Comparison of ENCODE assay signal across 24 mouse cellular contexts in genomic region chr4:101180681-101181080, GRCm38 (mm10).
DNase-seq lines count a peak whose midpoint lies in the region; ATAC-seq and TF ChIP-seq lines count a peak whose summit lies in the region.
"Had no signal": no experiment of that assay in that cellular context is flagged by ENCODE, and none has a peak within 500 bp of the region (broad histone marks: within the 10 kb centered on the region; RNA-seq: fewer than 3 reads in every experiment).

No protein-coding gene starts in this region.

- no peak for TF ChIP-seq CTCF in gastrocnemius, adult 2 months (IDR thresholded peaks at IDR 0.05)
- TF ChIP-seq CTCF in liver, adult 2 months (IDR thresholded peaks at IDR 0.05; ENCODE audit: low read depth, low read length) = no peak

- no peak overlapping the region for H3K4me3 ChIP-seq in gastrocnemius, adult 2 months
- no peak overlapping the region for H3K4me3 ChIP-seq in heart, embryonic 13.5 days
- H3K4me3 ChIP-seq in liver, adult 2 months (ENCODE audit: insufficient read depth, low read depth, low read length) = no peak overlapping the region
- H3K4me3 ChIP-seq in liver, embryonic 12.5 days = no peak overlapping the region
- H3K4me3 ChIP-seq: embryonic facial prominence, embryonic 10.5 days; embryonic facial prominence, embryonic 12.5 days; forebrain, embryonic 13.5 days; forebrain, embryonic 15.5 days had no signal

- peaks cover 48% of the 10 kb centered on the region for H3K36me3 ChIP-seq in heart, embryonic 13.5 days
- H3K36me3 ChIP-seq in liver, adult 2 months (ENCODE audit: control insufficient read depth, insufficient read depth, low read length) = peaks cover 76% of the 10 kb centered on the region
- H3K36me3 ChIP-seq in liver, embryonic 12.5 days = peaks cover 71% of the 10 kb centered on the region

- H3K79me2 ChIP-seq in liver, adult 2 months (ENCODE audit: control insufficient read depth, insufficient read depth, low read length) = peaks cover 4% of the 10 kb centered on the region; the same call in 1 of the 2 replicates

- H3K9me3 ChIP-seq in heart, embryonic 13.5 days = no peaks in the 10 kb centered on the region
- no peaks in the 10 kb centered on the region for H3K9me3 ChIP-seq in liver, embryonic 12.5 days (replicated peaks)
- H3K9me3 ChIP-seq: embryonic facial prominence, embryonic 10.5 days; embryonic facial prominence, embryonic 12.5 days; forebrain, embryonic 13.5 days; forebrain, embryonic 15.5 days; G1E had no signal

- peak overlapping the region; percentile 2; the same call in 1 of the 2 replicates for H3K27ac ChIP-seq in gastrocnemius, adult 2 months
- peak overlapping the region; percentile 16; the same call in 1 of the 2 replicates for H3K27ac ChIP-seq in heart, embryonic 13.5 days (replicated peaks)
- H3K27ac ChIP-seq in liver, adult 2 months (replicated peaks; ENCODE audit: insufficient read depth, low read depth, low read length) = 0 out of 2 replicates have a peak overlapping the region, but pooled peaks have one; percentile 14
- no peak overlapping the region for H3K27ac ChIP-seq in liver, embryonic 12.5 days
- H3K27ac ChIP-seq: embryonic facial prominence, embryonic 10.5 days; embryonic facial prominence, embryonic 12.5 days; forebrain, embryonic 13.5 days; forebrain, embryonic 15.5 days had no signal

- DNase-seq in gastrocnemius, adult 2 months = no peak
- DNase-seq in gastrocnemius, postnatal 10 days = no peak
- DNase-seq in heart, adult 18-20 months = no peak
- no peak for DNase-seq in liver, adult 2 months (ENCODE audit: extremely low read depth, low read depth, low spot score)
- DNase-seq: adrenal gland, adult 8-10 months; adrenal gland, postnatal 14 days; adrenal gland, postnatal 36 days; B cell, adult 2 months; cerebellum, adult 11-12 months; cerebellum, adult 2 months; cerebellum, adult 9-10 months; cerebellum, postnatal 10 days; cerebellum, postnatal 25 days had no signal

- intact Hi-C loops in gastrocnemius, adult 2 months (cut with DNase I) = no loop called here

- ATAC-seq in heart, embryonic 13.5 days (ENCODE audit: extremely low read depth, insufficient number of reproducible peaks, low FRiP score, low TSS enrichment) = no peak
- no peak for ATAC-seq in liver, embryonic 12.5 days
- ATAC-seq: activated CD4-positive, CD25-positive, alpha-beta regulatory T cell, adult 4 months; CD4-positive, CD25-positive, alpha-beta regulatory T cell, adult 4 months; forebrain, embryonic 13.5 days; forebrain, embryonic 15.5 days; Patski had no signal

- H3K9ac ChIP-seq in heart, embryonic 13.5 days = no peak overlapping the region
- no peak overlapping the region for H3K9ac ChIP-seq in liver, adult 2 months (ENCODE audit: low read depth, low read length)
- no peak overlapping the region for H3K9ac ChIP-seq in liver, embryonic 12.5 days
- H3K9ac ChIP-seq: embryonic facial prominence, embryonic 12.5 days; forebrain, embryonic 13.5 days; forebrain, embryonic 15.5 days had no signal

- WGBS in heart, embryonic 13.5 days = 52% methylated on average over 5 of the region's 5 CpGs
- 86% methylated on average over 5 of the region's 5 CpGs for WGBS in liver, adult 2 months
- 87% methylated on average over 5 of the region's 5 CpGs for WGBS in liver, embryonic 12.5 days (ENCODE audit: insufficient replicate concordance)

- TF ChIP-seq POLR2A in liver, adult 2 months (IDR thresholded peaks at IDR 0.05; ENCODE audit: extremely low read depth, insufficient read depth, low read length) = no peak

- no peak overlapping the region for H3K4me2 ChIP-seq in heart, embryonic 13.5 days
- no peak overlapping the region for H3K4me2 ChIP-seq in liver, embryonic 12.5 days
- H3K4me2 ChIP-seq: embryonic facial prominence, embryonic 12.5 days; forebrain, embryonic 13.5 days; forebrain, embryonic 15.5 days had no signal

- peaks cover 63% of the 10 kb centered on the region for H3K4me1 ChIP-seq in heart, embryonic 13.5 days
- H3K4me1 ChIP-seq in liver, adult 2 months (ENCODE audit: control insufficient read depth, insufficient read depth, low read length) = peaks cover 19% of the 10 kb centered on the region
- H3K4me1 ChIP-seq in liver, embryonic 12.5 days = peaks cover 39% of the 10 kb centered on the region
- H3K4me1 ChIP-seq: embryonic facial prominence, embryonic 12.5 days; forebrain, embryonic 13.5 days; forebrain, embryonic 15.5 days had no signal

- H3K27me3 ChIP-seq in heart, embryonic 13.5 days (replicated peaks) = no peaks in the 10 kb centered on the region
- no peaks in the 10 kb centered on the region for H3K27me3 ChIP-seq in liver, adult 2 months (ENCODE audit: control insufficient read depth, insufficient read depth, low read length)
- H3K27me3 ChIP-seq in liver, embryonic 12.5 days (replicated peaks) = no peaks in the 10 kb centered on the region
- H3K27me3 ChIP-seq: CH12.LX; embryonic facial prominence, embryonic 12.5 days; forebrain, embryonic 13.5 days; forebrain, embryonic 15.5 days; Patski had no signal
